Mouse (Mus musculus): ENCODE results near the gene Cfl1.

- no peak for TF ChIP-seq CTCF (IDR thresholded peaks at IDR 0.05)
- no peak for TF ChIP-seq EP300 (IDR thresholded peaks at IDR 0.05)
Measured at GRCm38 (mm10) chr19:5494314-5494713, 4.1 kb downstream of the Cfl1 start.

Measured in lung, postnatal 0 days (tissue).